Mouse (Mus musculus) heart, postnatal 10 days (tissue): ENCODE measurements around the gene Rabep1. TPM values are rescaled to one million over a fixed set of nuclear protein-coding genes. Genes with fewer than 3 reads are reported as not detected.
"Not testable (repeated sequence)": the region's sequence is repeated elsewhere in the genome, so short reads cannot be mapped to it uniquely, and the experiment has no call there.

Experiments
- DNase-seq, 2 experiments: peaks; one replicate each; pipeline ENCODE4 v3.0.0; 2021
- intact Hi-C: fragments of 180-260 bp; cut with DNase I; formaldehyde crosslinking; loops from one replicate; pipeline ENCODE4 v1.15.1; 2025
- total RNA-seq, 2 experiments: library from RNA; stranded (reverse); gene quantifications; 2 replicates each; pipeline ENCODE4 v1.2.3; 2021

Rabep1 gene
- total RNA-seq, 2 experiments from 2014 or later: 32.3 to 38.4 TPM

DNA sequence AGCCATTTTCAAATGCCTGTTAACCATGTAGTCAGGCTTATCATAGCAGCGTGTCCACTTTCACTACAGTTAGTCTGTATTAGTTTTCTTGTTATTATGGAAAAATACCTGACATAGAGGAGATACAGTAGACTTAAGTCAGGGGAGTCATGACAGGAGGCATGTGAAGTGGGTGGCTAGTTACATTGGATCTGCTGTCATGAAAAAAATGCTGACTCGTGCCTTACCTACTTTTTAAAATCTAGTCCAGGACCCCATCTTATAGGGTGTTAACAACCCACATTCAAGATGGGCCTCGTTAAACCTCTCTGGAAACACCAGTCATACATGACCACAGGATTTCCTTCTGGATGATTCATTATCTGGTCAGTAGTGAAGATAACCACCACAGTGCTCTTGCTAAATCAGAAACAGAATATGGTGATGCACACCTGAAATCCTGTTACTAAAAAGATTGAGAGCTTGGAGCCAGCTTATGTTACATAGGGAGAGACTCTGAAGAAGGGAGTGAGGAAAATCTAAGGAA lies 38.4 kb downstream of the Rabep1 start:
- no peak for DNase-seq
- intact Hi-C loops: no loop called here

DNA sequence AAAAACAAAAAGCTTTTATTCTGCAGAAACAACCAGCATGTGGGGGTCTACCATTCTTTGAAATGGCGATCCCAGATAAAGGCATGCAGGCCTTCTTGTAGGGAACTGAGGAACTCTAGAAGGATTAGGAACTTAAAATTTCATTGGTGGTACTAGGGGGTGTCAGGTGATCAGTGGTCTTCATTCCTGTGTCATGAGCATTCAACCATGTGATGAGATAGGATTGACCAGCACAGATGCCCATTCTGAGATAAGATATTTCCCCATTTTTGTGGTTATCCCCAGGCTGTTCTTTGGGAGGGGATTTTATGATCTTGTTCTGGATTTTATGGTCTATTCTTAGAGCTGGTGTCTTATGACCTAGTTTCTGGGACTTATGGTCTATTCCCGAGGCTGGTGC lies 46.1 kb downstream of the Rabep1 start:
- no peak for DNase-seq
- intact Hi-C loops: no loop called here

DNA sequence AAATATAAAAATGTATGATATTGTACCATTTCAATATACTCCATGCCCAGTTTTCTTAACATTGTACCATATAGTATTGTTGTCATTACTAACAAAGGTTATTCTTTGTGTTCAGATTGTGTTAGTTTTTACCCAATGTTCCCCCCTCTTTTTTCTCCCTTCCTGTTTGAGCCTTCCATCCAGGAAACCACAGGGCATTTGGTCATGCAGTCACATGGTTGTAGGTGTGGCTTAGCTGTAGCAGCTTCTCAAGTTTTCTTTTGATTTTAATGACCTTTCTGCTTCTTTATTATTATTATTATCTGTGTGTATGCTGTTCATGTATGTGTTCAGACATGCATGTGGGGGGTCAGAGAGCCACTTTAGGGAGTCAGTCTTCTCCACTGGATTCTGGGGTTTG lies 47.0 kb downstream of the Rabep1 start:
- DNase-seq: no peak
- intact Hi-C loops: no loop called here

- DNase-seq: no peak
- intact Hi-C loops: no loop called here
Observed at GRCm38 (mm10) chr11:70897680-70898079, 53.1 kb downstream of the Rabep1 start.

- DNase-seq, intact Hi-C loops: not testable (repeated sequence)
Observed at GRCm38 (mm10) chr11:70898182-70898581, 53.6 kb downstream of the Rabep1 start.

GRCm38 (mm10) chr11:70906681-70907080 lies 62.1 kb downstream of the Rabep1 start:
- intact Hi-C loops: no loop called here
- no peak for DNase-seq

DNA sequence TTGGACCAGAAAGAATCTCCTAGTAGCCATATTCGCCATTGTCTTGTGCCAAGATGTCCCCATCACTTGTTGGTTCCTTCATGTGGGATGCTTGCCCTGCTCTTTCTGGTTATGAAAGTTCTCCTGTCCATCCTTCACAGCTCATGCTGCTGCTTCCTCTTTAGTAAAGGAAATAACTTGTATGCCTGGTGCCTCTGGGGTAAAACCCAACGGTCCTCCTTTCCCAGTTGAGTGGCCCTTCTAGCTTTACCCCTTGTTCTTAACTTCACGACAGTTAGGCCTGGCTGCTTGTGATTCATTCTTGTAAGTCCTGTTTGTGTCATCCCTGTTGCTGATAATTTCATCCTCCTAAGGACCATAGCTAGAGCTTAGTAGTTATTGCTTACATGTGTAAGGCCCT lies 66.7 kb downstream of the Rabep1 start:
- intact Hi-C loops: no loop called here
- DNase-seq: no peak

DNA sequence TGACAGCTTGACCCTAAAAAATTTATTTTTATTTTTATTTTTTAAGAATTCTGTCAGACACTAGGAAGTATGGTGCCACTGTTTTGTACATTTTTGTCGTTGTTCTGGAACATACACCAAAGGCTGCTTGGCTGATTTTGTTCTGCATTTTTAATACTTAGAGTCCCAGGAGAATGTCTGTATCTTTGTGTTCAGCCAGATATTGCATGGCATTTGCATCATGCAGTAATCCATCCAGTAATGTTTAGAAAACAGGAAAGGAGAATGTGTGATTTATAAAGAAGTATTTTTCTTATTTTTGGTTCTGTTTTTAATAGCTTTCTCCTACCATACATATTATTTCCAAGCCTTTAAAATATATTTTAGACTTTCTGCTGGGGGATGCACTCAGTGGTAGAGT lies 67.3 kb downstream of the Rabep1 start:
- no peak for DNase-seq
- intact Hi-C loops: no loop called here

DNA sequence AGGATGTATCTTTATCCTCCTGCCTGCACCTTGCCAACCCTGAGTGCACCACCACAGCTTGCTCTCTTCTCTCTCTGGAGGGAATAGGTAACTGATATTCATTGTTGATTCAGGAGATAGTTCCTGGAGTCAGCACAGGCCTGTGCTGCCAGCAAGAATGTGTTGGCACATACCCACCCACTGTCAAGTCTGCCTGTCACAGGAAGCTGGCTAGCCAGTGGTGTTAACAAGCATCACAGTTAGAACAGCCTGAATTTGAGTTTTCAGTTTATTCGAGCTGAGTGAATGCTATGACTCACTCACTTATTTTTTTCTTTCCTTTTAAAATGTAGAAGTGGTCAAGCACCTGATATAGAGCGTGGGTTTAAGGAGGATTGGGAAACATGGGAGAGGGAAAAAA lies 73.3 kb downstream of the Rabep1 start:
- intact Hi-C loops: no loop called here

DNA sequence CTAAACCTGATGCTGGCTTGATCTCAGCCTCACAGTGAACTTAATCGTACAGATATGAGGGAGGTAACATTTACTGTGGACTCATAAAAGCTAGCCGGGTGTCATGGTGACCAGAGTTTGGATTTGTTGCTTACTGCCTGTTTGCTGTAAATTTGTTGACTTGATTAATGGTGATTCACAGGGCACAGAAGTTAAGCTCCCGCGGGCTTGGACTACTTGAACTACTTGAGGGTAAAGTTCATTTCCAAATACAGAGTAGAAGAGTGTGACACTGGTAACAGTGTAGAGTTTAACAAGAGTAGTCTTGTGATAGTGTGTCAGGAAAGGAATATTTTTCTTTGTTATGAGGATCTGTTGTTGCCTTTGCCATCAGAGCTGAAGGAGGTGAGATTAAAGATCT lies 74.9 kb downstream of the Rabep1 start:
- intact Hi-C loops: no loop called here
- DNase-seq: no peak

More for the DNA sequence above, 73.3 kb downstream of the Rabep1 start:
- DNase-seq: peak in 1 of 2 experiments; percentile 5

DNA sequence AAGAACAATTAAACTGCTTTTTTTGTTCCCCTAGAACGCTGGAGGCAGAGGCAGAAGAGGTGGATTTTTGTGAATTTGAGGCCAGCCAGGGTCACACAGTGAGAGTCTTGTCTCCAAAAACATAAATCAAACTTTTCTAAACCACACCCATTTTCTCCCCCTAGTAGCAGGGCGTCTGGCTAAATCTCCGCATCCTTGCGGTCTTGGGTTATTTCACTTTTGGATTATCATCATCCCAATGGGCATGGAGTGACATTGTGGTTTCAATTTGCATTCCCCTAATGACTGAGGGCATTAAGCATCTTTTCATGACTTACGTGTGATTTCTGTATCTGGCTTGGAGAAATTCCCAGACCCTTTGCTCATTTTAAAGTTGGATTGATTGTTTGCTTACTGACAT lies 86.9 kb downstream of the Rabep1 start:
- DNase-seq: no peak
- intact Hi-C loops: no loop called here

DNA sequence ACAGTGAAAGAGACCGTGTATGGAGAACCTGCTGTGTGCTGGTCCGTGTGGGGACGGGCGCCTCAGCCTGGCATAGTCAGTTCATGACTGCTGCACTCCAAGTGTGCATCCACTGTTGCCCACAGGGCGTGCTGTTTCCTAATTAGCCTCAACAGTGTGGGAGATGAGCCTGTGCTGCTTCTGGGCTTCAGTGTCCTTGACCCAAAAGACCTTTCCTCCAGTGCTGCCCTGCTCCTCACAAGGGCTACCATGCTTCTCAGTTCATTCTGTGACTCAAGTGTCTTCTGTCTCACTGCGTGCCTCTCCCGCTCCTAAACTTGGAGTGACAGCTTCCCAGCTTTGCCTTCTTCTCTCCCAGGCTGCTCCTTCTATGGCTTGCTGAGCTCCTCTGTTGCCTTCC lies 90.7 kb downstream of the Rabep1 start:
- intact Hi-C loops: no loop called here
- no peak for DNase-seq

- intact Hi-C loops: no loop called here
- no peak for DNase-seq
Observed at GRCm38 (mm10) chr11:70942596-70942995, 98.0 kb downstream of the Rabep1 start.

DNA sequence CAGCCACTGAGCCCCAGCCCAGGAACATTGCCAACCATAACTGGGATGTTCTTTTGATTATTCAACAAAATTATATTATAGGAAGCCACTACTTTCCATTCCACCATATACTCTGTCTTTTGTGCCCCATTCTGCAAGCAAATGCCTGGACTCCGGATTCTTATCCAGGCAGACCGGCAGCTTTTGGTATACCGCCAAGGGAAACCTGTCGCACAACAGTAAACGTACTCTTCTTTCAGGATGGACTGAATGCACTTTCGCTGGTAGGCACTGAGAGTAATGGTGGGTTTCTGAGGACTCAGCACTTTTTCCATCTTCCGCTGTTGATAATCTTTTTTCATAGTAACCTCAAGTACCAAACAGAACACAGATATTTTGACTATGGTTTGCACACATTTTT lies 99.1 kb downstream of the Rabep1 start:
- intact Hi-C loops: no loop called here
- DNase-seq: no peak

DNA sequence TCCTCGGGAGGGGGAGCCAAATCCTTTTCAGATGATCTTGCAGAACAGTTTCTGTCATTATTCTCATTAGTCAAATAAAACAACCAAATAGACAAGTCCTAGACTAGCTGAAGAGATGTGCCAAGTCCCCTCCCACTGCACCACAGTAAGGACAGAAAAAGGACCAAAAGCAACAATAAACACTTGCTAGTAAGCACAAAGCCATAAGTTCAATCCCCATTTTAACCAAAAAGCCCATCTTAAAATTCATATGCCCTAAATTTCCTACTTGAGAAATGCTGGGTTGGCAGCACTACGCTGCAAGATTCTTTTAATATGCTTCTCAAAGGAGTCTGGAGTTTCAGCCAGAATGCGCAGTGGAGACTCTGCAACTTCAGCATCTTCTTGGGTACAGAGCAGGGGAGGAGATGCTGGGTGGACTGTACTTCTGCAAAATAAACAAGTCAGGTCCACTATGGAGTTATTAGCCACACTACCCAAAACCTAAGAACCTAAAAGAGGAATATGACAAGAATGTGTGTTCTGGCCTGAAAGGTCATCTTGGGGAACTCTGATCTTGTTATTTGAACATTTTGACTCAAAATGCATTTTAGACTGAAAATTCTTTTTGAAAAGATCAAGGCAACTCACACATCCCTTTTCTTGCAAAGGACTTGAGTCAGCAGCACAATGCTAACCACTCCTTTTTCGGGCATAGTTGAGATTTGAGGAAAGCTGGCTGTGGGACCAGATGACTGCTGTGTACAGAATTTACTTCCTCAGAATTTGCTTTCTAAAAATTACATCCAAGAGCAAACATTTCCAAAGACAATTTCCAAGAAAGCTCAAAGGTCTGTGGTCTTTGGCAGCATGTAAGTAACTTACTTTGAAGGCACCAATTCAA lies 100.6 kb downstream of the Rabep1 start:
- no peak for DNase-seq

DNA sequence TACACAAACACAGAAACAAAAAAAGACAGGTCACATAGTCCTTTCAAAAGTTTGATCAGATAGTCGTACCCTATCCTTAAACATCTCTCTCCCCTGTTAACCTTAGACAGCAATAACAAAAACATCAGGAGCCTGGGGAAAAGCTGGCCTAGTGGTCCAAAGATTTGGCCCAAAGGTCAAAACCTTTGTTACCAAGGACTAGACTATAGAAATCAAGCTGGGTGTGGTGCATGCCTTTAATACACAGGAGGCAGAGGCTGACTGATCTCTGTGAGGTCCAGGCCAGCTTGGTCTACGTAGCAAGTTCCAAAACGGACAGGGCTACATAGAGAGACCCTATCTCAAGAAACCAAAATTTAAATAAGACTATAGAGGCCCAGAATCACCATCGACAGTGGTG lies 110.1 kb downstream of the Rabep1 start:
- DNase-seq: no peak
- intact Hi-C loops: no loop called here

More for the DNA sequence above, 100.6 kb downstream of the Rabep1 start:
- intact Hi-C loops: no loop called here

DNA sequence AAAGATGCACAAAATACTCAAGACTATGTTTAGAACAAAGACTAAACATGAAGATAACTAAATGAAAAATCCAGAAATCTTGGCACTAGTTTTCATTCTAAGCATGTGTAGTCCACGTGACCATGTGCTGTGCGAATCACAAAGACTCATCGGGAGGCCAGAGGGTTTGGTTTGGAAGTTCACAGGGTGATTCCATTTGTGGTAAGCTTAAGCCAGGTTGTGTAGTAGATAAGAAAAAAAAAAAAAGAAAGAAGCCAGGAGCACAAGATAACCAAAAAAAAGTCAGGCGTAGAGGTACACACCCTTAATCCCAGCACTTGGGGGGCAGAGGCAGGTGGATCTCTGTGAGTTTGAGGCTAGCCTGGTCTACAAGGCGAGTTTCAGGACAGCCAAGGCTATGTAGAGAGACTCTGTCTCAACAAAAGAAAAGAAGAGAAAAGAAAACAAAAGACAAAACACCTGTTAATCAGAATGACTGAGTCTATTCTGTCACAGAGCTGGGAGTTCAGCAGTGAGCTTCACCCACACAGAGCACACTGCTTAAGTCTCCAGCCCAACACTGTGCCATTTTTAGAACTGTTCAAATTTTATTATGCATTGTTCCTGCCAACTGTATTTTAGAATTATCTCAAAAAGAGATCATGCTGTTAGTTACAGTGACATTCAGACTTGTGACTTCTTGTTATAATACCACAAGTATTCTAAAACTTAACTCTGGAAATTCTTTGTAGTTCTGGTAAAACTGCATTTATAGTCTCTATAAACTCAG lies 116.4 kb downstream of the Rabep1 start:
- intact Hi-C loops: no loop called here
- no peak for DNase-seq

- no peak for DNase-seq
- intact Hi-C loops: no loop called here
Observed at GRCm38 (mm10) chr11:70964222-70964907, 119.8 kb downstream of the Rabep1 start.

GRCm38 (mm10) chr11:70969271-70969794 lies 124.8 kb downstream of the Rabep1 start:
- intact Hi-C loops: no loop called here
- no peak for DNase-seq

- intact Hi-C loops: no loop called here
- DNase-seq: peak; percentile 94 to 96
Observed at GRCm38 (mm10) chr11:70969821-70970559, 125.4 kb downstream of the Rabep1 start, which contains the start of the genes Nup88 and Rpain. Gene Nup88, minus strand, starts transcription at chr11:70969973. Gene Rpain, plus strand, starts transcription at chr11:70970213.
